Mouse (Mus musculus) kidney, postnatal 14 days (tissue): ENCODE measurements around the gene Brd3os.

Experiments
- DNase-seq: peaks from one replicate; pipeline ENCODE4 v3.0.0; 2022; ENCODE audit warnings: mixed read lengths

The Brd3os gene

GRCm38 (mm10) chr2:27421293-27422068 lies 20.6 kb upstream of the Brd3os start:
- peak; percentile 43 for DNase-seq

GRCm38 (mm10) chr2:27423596-27423995 lies 18.5 kb upstream of the Brd3os start:
- DNase-seq, result peak; percentile 75

GRCm38 (mm10) chr2:27425161-27425611 lies 16.9 kb upstream of the Brd3os start:
- DNase-seq, result peak; percentile 54

- DNase-seq, result peak; percentile 58
Measured at GRCm38 (mm10) chr2:27425751-27426405, 16.2 kb upstream of the Brd3os start.

GRCm38 (mm10) chr2:27426406-27426854 lies 15.7 kb upstream of the Brd3os start:
- DNase-seq, result peak; percentile 88

GRCm38 (mm10) chr2:27426855-27427457 lies 15.2 kb upstream of the Brd3os start, which contains the start of gene Vav2:
TSS of gene Vav2 (minus strand) at chr2:27427033.
- peak; percentile 96 for DNase-seq

- peak; percentile 87 for DNase-seq
Measured at GRCm38 (mm10) chr2:27428071-27428470, 14.1 kb upstream of the Brd3os start.

- DNase-seq, result no peak
Measured at GRCm38 (mm10) chr2:27430621-27431020, 11.5 kb upstream of the Brd3os start.

- DNase-seq, result no peak
Measured at GRCm38 (mm10) chr2:27432599-27432998, 9.5 kb upstream of the Brd3os start.

GRCm38 (mm10) chr2:27437876-27438275 lies 4.2 kb upstream of the Brd3os start:
- DNase-seq, result no peak

- no peak for DNase-seq
Measured at GRCm38 (mm10) chr2:27438281-27438680, 3.8 kb upstream of the Brd3os start.

- no peak for DNase-seq
Measured at GRCm38 (mm10) chr2:27442708-27443449, 755 bp downstream of the Brd3os start.

GRCm38 (mm10) chr2:27443450-27443708 lies 1.3 kb downstream of the Brd3os start:
- no peak for DNase-seq

GRCm38 (mm10) chr2:27445910-27446309 lies 3.8 kb downstream of the Brd3os start:
- no peak for DNase-seq

- no peak for DNase-seq
Measured at GRCm38 (mm10) chr2:27446812-27447211, 4.7 kb downstream of the Brd3os start.

- DNase-seq, result no peak
Measured at GRCm38 (mm10) chr2:27447782-27448181, 5.7 kb downstream of the Brd3os start.

GRCm38 (mm10) chr2:27450226-27450625 lies 8.1 kb downstream of the Brd3os start:
- no peak for DNase-seq

- DNase-seq, result no peak
Measured at GRCm38 (mm10) chr2:27459735-27460134, 17.6 kb downstream of the Brd3os start.

- DNase-seq, result no peak
Measured at GRCm38 (mm10) chr2:27460163-27460562, 18.0 kb downstream of the Brd3os start.

- DNase-seq, result no peak
Measured at GRCm38 (mm10) chr2:27460651-27461050, 18.5 kb downstream of the Brd3os start.

- DNase-seq, result peak; percentile 79
Measured at GRCm38 (mm10) chr2:27461881-27462660, 19.9 kb downstream of the Brd3os start.

GRCm38 (mm10) chr2:27462901-27463300 lies 20.8 kb downstream of the Brd3os start:
- DNase-seq, result no peak
